Mouse (Mus musculus) frontal cortex, postnatal 10 days (tissue): Measurements from ENCODE around the gene Fam32a.

Experiments used
- DNase-seq, 2 experiments: peaks; one replicate each; pipeline ENCODE4 v3.0.0; 2022; ENCODE audit warnings: low spot score in 2 of 2, mixed read lengths in 1 of 2

Fam32a gene

GRCm38 (mm10) chr8:72219541-72220363, at the start of gene Fam32a:
Fam32a (plus strand) TSS chr8:72219730.
- peak; percentile 83 to 84 for DNase-seq

DNA sequence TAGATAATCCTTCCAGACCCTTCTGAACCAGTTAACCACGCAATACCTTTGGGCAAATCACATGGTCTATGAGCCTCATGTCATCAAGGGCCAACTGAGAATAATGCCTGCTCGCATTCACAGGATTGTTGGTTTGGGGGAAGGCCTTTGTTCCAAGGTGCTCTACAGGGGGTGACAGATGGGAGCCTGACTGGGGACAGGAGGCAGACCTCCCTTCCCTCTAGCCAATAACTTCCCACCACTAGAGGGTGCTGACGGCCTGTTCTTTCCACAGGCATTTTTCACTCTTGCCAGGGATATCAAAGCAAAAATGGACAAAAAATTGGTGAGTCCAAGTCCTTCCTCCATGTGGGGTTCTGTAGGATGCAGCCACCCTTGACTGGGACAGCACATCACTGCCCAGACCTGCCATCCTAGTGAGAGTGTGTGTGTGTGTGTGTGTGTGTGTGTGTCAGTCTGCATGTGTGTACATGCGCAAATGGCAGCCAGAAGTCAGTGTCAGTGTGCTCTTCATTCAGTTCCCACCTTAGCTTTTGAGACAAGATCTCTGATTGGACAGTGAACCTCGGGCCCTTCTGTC, 42.1 kb upstream of the Fam32a start:
- DNase-seq = peak in 1 of 2 experiments; percentile 58

DNA sequence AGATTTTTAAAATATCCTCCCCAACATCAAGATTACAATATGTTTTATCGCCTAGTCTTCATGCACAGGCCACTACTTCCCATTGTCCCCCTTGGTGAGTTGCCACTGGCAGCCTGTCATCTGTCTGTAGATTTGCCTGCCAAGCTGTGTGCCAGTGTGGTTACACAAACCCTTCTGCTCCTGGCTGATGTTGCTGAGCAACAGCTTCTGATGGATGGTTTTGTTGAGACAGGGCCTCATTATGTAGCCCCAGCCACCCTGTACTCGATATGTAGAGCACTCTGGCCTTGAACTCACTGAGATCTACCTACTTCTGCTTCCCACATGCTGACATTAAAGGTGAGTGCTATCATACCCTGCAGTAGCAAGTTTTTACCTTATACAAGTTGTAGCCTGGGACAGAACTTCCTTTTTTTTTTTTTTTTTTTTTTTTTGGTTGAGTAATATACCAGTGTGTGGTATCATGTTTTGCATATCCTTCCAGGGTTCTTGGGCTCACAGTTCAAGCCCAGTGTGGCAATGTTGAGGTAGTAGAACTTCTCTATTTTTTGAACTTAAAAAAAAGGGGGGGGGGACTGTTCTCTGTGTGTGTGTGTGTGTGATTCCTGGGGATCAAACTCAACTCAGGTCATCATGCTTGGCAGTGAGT, 35.9 kb upstream of the Fam32a start:
- DNase-seq = no peak

DNA sequence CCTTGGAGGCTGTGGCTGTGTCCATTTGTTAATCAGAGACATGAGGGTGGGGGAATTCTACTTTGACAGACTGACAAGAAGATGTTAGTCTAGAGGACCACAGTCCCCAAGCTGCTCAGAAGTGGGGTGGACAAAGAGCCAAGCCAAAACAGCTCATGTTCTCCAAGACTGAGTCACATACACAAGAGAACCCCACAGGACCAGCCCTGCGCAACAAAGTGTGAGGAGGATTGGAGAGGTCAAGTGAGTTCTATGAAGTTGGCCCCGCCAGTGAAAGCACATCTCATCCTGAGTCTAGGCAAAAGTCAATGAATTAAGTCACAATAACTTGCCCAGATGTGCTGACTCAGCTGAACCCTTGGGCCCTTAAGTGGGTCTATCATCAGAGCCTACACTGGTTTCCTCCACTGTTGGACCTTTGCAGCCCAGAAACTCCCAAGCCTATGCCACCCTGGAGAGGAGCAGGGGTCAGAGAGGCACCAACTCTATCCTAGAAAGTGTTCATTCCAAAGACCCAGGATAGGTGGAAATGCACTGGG, 31.7 kb upstream of the Fam32a start:
- no peak for DNase-seq

GRCm38 (mm10) chr8:72189417-72190214, 29.9 kb upstream of the Fam32a start, which contains the start of gene Hsh2d:
Hsh2d (plus strand) TSS chr8:72189638.
- no peak for DNase-seq

GRCm38 (mm10) chr8:72190215-72190539, 29.4 kb upstream of the Fam32a start:
- DNase-seq = no peak

GRCm38 (mm10) chr8:72192065-72192464, 27.5 kb upstream of the Fam32a start:
- no peak for DNase-seq

DNA sequence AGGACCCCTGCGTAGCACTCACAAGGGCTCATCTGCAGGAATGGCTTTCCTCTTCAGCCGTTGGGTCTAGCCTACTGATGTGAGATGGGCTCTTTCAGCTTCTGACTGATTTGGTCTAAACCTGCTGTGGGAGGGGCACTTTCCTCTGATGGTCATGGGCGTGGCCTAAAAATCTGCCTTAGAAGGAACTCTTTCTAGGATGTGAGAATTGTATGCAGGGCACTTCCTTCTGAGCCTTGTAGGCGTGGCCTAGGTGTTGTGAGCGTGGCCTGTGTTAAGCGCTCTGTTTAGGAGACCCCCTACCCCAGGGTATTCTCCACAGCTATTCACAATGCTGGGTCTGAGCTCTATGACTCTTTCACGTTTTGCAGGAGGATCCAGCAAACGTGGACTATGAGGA, 21.5 kb upstream of the Fam32a start:
- DNase-seq = no peak

GRCm38 (mm10) chr8:72208582-72208981, 10.9 kb upstream of the Fam32a start:
- no peak for DNase-seq

GRCm38 (mm10) chr8:72210222-72210621, 9.3 kb upstream of the Fam32a start:
- DNase-seq = no peak

GRCm38 (mm10) chr8:72210710-72211109, 8.8 kb upstream of the Fam32a start:
- DNase-seq = no peak

- DNase-seq = no peak
Measured at GRCm38 (mm10) chr8:72211846-72212245, 7.7 kb upstream of the Fam32a start.

DNA sequence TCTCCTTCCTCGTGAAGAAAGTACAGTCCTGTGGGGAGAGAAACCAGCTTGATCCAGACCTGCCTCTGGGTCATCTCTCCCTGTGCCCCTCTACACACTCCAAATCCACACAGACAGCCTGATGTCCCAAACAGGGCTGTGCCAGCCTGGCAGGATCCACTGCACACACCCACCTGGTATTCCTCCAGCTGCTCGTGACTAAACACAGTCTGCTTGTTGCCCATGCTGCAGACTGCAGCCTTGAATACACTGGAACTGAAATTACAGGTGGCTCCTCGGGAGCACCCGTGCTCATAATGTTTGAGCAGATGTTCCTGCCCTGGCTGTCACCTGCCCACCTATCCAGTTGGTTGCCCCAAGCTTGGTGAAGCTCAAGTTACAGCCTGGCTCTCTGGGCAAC, 6.8 kb upstream of the Fam32a start, which contains the start of gene Cib3:
Gene Cib3 (minus strand): TSS at position 87 of the 400 bp plus-strand sequence.
- no peak for DNase-seq

GRCm38 (mm10) chr8:72213536-72213935, 6.0 kb upstream of the Fam32a start, which contains the start of gene Gm11034:
Gm11034 (minus strand) TSS chr8:72213636.
- DNase-seq = no peak

GRCm38 (mm10) chr8:72215060-72215459, 4.5 kb upstream of the Fam32a start:
- DNase-seq = no peak

GRCm38 (mm10) chr8:72215871-72216270, 3.7 kb upstream of the Fam32a start:
- DNase-seq = no peak

- no peak for DNase-seq
Measured at GRCm38 (mm10) chr8:72218781-72219540, 569 bp upstream of the Fam32a start.

DNA sequence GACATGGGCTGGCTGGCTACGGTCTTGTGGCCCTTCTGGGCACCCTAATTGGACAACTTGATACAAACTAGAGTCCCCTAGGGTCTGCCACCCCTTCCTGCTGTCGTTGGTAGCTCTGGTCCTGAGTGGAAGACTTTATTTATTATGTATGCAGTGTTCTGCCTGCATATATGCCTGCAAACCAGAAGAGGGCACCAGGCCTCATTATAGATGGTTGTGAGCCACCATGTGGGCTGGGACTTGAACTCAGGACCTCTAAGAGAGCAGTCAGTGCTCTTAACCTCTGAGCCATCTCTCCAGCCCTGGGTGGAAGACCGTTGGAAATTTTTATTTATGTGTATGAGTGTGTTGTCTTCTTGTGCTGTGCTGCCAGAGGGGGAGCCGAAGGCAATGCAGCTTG, 1.2 kb downstream of the Fam32a start:
- no peak for DNase-seq

GRCm38 (mm10) chr8:72222656-72223055, 3.1 kb downstream of the Fam32a start:
- no peak for DNase-seq

DNA sequence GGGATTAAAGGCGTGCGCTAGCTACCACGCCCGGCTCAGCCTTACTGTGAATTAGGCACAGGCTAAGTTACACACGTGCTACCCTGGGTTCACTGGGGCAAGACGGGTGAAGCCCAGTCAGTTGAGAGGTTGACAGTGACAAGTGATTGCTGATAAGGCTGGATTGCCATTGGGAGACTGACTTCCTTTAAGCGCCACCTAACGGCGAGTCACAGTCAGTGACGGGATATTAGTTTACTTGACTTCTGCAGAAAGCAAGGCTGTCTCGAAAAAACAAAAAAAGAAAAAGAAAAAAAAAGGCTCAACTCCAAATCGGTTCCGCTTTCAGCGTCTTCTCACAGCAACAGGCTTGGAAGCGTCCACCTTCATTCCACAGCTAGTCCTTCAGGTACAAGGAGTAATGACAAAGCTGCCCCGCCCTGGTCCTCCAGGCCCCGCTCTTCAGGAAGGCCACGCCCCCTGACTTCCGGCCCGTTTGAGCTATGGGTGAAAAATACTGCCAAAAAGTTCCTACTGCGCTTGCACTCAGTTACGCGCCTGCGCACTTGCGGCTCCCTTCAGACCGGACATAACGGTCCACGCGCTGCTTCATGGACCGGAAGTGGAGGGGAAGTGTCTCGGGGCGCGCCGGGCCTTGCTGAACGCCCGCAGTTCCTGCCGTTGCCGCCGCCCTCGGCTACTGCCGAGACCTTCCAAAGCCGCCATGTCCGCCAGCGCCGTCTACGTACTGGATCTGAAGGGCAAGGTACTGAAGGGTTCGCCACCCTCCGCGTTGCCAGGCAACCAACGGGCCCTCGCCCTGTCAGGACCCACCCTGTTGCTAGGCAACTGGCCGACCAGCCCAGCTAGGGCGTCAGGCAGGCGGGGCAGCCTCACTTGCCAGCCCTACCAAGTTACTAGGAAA, 20.2 kb downstream of the Fam32a start, which contains the start of gene Ap1m1:
Gene Ap1m1 (plus strand): TSS at position 520 of the 904 bp plus-strand sequence.
- DNase-seq = peak; percentile 96 to 97
